Mouse (Mus musculus) small intestine, adult 10 weeks (tissue): ENCODE measurements around the gene Gjc2. TPM values are rescaled to one million over a fixed set of nuclear protein-coding genes. Genes with fewer than 3 reads are reported as not detected.

ENCODE experiments used
- polyA plus RNA-seq: library from polyadenylated mRNA; stranded (reverse); fragments of 350-450 nt; fragmentation: Illumina TruSeq; extraction: RNeasy Lipid Tissue Mini Kit (QIAGEN cat#74804); gene quantifications from one replicate; pipeline ENCODE4 v1.2.3, GENCODE M21; 2014; ENCODE audit warnings: low replicate concordance

Gjc2 gene
- polyA plus RNA-seq: not detected

DNA sequence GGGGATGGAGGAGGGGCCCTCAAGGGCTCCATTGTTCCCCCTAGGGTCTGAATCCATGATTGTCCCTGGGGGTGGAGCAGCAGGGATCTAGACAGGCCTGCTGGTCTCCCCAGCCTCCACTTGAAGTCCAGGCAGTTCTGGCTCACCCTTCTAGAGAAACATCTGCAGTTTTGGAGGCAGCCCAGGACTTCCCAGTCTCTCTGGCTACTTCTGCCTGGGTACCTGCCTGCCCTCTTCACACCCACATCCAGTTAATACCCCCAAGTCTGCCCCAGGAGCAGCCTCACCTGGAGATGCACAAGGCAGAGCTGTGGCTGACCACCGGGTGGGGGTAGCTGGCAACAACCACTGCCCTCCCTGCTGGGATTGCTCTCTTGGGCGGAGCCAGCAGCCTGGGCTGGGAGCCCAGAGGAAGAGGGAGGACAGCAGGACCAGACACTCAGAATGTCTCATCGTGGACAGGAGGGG lies at the start of gene Gjc2:
Gjc2 (minus strand) TSS at position 350 of the 468 bp plus-strand sequence.

DNA sequence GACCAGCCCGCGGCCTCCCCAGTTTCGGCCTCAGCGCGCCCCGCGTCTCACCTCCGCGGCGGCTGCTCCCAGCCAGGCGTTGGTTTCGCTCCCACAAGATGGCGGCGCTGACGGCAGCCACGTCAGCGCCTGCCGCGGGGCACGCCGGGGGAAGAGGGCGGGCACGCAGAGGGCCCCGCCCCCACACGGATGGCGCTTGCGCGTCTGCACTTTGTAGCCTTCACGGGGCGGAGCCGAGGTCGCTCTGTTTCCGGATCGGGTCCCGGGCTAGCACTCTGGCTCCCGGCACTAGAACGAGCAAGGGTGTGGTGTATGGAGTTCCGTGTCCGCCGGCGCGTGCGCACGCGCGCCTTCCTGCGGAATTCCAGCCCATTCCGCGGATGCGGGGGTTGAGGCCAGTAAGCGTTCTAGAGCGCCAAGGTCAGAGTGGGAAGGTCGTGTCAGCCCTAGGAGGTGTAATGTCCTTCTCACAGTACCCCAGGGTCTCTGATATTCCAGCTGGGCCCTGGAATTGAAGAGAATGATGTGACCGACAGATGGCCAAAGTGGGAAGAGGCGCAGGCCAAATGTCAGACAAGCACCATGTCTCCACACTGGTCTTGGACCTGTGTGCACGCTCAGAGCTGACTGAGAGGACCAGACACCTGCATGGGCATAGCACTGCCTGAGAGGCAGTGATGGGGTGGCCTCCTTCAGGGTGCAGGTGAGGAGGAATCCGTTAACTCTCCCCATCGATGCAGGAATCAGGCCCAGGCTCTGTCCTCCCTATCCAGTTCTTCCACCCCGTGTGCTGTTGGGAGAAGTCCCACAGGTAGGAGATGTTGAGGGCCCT lies 45.3 kb upstream of the Gjc2 start, which contains the start of gene Arf1:
Arf1 (minus strand) TSS at position 149 of the 832 bp plus-strand sequence.

DNA sequence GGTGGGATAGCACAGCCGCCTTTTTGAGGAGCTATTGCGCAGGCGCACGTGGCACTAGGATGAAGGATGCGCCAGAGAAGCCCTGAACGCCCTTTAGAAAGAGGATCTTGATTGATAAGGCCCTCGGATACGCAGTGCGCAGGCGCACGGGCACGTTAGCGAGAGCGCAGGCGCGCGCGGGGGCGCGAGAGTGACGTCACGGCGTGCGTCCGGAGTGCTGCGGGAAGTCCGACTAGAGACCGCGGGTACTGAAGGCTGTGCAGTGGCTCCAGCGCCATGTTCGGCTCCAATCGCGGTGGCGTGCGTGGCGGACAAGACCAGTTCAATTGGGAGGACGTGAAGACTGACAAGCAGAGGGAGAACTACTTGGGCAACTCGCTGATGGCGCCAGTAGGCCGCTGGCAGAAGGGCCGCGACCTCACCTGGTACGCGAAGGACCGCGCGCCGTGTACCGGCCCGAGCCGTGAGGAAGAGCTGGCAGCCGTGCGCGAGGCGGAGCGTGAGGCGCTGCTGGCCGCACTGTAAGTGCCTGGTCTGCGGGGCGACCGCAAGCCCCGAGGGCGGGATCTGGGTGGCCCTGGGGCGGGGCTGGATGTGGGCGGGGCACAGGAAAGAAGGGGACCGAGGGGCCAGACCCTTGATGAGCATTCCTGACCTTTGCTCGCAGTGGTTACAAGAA lies 25.3 kb upstream of the Gjc2 start, which contains the start of gene 2310033P09Rik:
2310033P09Rik (plus strand) TSS at position 169 of the 679 bp plus-strand sequence.

DNA sequence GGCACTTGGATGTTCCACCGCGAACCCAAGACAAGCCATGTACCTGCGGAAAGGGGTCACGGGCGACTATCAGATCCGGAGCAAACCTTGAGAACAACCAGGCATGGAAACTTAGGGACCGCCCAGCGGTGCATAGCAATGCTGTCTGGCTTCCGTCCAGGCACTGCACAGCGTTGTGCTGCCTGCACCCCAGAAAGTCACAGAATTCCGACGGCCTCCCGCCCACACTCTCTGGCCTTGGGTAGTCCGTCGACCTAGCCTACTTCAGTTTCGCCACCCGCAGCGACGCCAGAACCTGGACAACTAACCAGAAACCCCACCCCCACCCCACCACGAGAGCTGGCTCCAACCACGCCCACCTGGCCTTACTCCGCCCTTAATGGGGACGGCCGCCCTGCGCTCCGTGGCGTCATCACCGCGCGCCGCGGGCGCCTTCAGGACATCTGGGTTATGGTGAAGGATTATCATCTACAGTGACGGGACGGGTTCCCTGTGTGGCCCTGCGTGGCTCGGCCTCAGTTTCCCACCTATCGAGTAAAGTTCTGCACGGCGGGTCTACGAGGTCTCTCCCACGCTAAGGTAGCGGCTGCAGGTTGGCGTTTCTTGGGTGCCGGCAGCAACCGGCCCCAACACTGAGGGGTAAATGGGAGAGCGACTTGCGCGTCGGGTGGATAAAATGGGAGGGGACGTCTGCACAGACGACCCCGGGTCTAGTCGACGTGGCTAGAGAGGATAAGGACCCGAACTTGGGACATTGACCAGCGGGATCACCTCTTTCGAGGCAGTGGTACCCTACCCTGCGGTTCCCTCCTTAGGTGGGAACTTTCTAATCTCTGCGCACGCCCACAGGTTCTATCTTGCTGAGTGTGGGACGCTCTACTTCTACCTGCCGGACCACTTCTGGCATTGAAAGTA lies 19.3 kb upstream of the Gjc2 start, which contains the start of gene Mrpl55:
Mrpl55 (plus strand) TSS at position 406 of the 915 bp plus-strand sequence.

DNA sequence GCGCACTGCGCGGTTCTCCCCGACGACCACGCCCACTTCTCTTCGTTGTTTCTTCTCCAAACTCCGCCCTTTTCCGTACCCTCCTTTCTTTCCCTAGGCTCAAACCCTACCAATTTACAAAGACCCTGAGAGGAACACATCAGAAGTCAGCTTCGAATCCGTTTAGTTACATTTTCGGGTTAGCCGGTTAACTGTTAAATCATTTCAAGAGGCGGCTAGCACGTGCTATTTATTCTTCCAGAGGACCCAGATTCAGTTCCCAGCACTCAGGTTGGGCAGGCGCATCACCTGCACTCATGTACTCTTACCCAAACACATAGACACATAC lies 9.0 kb upstream of the Gjc2 start, which contains the start of gene Guk1:
Guk1 (minus strand) TSS at position 154 of the 328 bp plus-strand sequence.

DNA sequence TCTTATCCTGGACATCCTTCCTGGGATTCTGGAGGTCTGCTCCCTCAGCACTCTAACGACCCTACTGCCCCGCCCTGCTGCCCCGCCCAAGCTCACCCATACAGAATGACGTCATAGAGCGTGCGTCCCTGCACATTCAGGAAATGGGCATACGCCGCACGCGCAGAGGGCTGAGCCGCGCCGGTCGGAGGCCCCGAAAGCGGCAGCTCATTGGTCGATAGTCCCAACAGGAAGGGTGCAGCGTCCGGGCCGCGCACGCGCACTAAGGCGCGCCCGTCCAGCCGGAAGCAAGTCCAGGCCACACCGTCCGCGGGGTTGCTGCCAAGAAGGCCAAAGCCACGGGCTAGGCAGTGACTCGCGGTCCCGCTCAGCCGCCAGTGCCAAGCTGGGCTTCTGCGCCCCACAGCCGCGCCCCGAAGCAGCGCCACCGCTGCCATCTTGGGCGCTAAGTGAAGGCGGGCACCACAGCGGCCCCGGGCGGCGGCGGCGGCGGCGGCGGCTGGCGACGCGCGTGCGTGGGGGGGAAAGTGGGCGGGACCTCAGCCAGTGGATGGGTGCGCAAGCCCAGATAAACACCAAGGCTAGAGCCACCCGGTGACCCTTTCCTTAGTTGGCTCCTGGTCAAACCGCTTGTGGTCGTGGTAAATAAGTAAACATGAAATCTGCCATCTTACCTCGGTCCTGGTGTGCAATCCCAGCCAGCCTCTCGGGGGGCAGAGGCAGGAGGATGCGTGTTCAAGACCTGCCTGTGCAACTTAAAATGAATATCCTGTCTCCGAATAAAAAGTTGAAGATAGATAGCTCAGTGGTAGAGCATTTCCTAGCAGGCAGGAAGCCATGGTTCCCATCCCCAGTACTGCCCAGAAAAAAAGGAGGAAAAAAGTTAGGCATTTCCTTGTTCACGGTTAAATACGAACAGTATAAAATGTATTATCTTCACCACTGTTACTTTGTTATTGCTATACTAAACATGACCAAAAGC lies 19.5 kb downstream of the Gjc2 start, which contains the start of gene Iba57:
Iba57 (minus strand) TSS at position 485 of the 982 bp plus-strand sequence.

DNA sequence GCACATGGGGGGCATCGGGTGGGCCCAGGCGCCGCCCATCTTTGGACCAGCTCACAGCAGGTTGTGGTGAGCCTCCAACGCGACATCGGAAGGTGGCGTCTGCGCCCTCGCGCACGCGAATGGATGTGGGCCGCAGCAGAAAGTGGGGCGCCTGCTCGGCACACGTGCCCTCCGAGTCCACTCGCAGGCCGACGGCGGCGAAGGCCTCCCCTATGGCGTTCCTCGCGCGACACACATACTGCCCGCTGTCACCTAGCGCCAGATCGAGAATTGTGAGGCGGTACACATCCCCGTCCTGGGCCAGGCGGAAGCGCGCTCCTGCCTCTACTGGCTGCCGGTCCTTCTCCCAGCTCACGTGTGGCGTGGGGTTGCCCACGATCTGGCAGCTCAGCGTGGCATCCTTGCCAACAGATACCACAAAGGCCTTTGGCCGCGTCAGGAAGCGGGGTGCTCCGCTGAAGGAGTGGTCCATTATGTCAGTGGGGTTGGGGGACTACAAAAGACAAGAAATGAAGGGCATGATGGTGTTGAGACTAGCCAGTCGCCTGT lies 47.0 kb downstream of the Gjc2 start, which contains the start of gene Obscn:
Obscn (minus strand) TSS at position 499 of the 549 bp plus-strand sequence.

Other genes starting within 250 kb of the Gjc2 start
- gene Rnf187, start 244.3 kb downstream of the Gjc2 start, polyA plus RNA-seq: 3.1 TPM
- gene Hist3h2ba, start 234.3 kb downstream of the Gjc2 start, polyA plus RNA-seq: not detected
- gene Hist3h2a, start 228.5 kb downstream of the Gjc2 start, polyA plus RNA-seq: 8.1 TPM
- not detected for gene Trim17, start 228.5 kb downstream of the Gjc2 start, polyA plus RNA-seq
- 1.6 TPM for gene Trim11, start 205.1 kb downstream of the Gjc2 start, polyA plus RNA-seq
- gene Obscn, start 46.8 kb downstream of the Gjc2 start, polyA plus RNA-seq: not detected
- 0.78 TPM for gene Iba57, start 19.5 kb downstream of the Gjc2 start, polyA plus RNA-seq
- 3.9 TPM for gene Guk1, start 9.0 kb upstream of the Gjc2 start, polyA plus RNA-seq
- 14.2 TPM for gene Mrpl55, start 19.3 kb upstream of the Gjc2 start, polyA plus RNA-seq
- gene 2310033P09Rik, start 25.1 kb upstream of the Gjc2 start, polyA plus RNA-seq: 0.45 TPM
- 277 TPM for gene Arf1, start 45.1 kb upstream of the Gjc2 start, polyA plus RNA-seq
- not detected for gene Wnt3a, start 107.5 kb upstream of the Gjc2 start, polyA plus RNA-seq
- gene Wnt9a, start 123.7 kb upstream of the Gjc2 start, polyA plus RNA-seq: 0.19 TPM
- not detected for gene Prss38, start 192.4 kb upstream of the Gjc2 start, polyA plus RNA-seq